Mouse (Mus musculus) thymus, adult 2 months (tissue): ENCODE data around the gene Hist2h2bb. TPM values are rescaled to one million over a fixed set of nuclear protein-coding genes. Genes with fewer than 3 reads are reported as not detected.
A peak's percentile ranks its signal among the peaks of the same experiment; 100 is the strongest.

Experiments
- DNase-seq: peaks from one replicate; pipeline ENCODE4 v3.0.0; 2021
- H3K27ac ChIP-seq: fragments of 200-500 bp; 2 replicates; pipeline ENCODE4 v1.5.1; 2012; ENCODE audit warnings: low read length, control low read depth; ENCODE audit not compliant: control insufficient read depth, insufficient read depth
- H3K27me3 ChIP-seq: fragments of 200-500 bp; 2 replicates; pipeline ENCODE4 v1.6.1; 2012; ENCODE audit warnings: mild to moderate bottlenecking, low read length, moderate library complexity, mixed read lengths; ENCODE audit not compliant: control insufficient read depth, insufficient read depth
- H3K36me3 ChIP-seq: fragments of 200-500 bp; 2 replicates; pipeline ENCODE4 v1.6.1; 2012; ENCODE audit warnings: mild to moderate bottlenecking, low read length, moderate library complexity; ENCODE audit not compliant: control insufficient read depth, insufficient read depth
- H3K4me1 ChIP-seq: fragments of 200-500 bp; replicated peaks from 2 replicates; pipeline ENCODE4 v1.6.1; 2012; ENCODE audit warnings: low read length; ENCODE audit not compliant: control insufficient read depth, insufficient read depth
- H3K4me3 ChIP-seq: fragments of 200-500 bp; 2 replicates; pipeline ENCODE4 v1.5.1; 2012; ENCODE audit warnings: mild to moderate bottlenecking, low read length, control low read depth, moderate library complexity; ENCODE audit not compliant: control insufficient read depth, insufficient read depth
- CTCF ChIP-seq: fragments of 200-500 bp; IDR thresholded peaks from 2 replicates; pipeline ENCODE4 v1.5.1; 2012; ENCODE audit warnings: mild to moderate bottlenecking, control low read depth, low read length, moderate library complexity, borderline replicate concordance; ENCODE audit not compliant: control insufficient read depth, poor library complexity, insufficient read depth; ENCODE audit errors: extremely low read depth
- POLR2A ChIP-seq: fragments of 200-500 bp; IDR thresholded peaks from 2 replicates; pipeline ENCODE4 v1.6.1; 2012; ENCODE audit warnings: mild to moderate bottlenecking, low read length, control low read depth, moderate library complexity; ENCODE audit not compliant: control insufficient read depth, poor library complexity, insufficient read depth; ENCODE audit errors: extremely low read depth
- WGBS: fragments of 180-500 bp; shearing (Covaris S2); methylation state at CpG from one replicate; pipeline ENCODE4 v1.1.7; 2018; 5-methylcytosine and 5-hydroxymethylcytosine counted together
- polyA plus RNA-seq: library from polyadenylated mRNA; depleted of rRNA; stranded (reverse); fragments of >200 nt; gene quantifications from 2 replicates; pipeline ENCODE4 v1.2.3, GENCODE M21; 2012

Hist2h2bb gene
- polyA plus RNA-seq, 1 experiment = 177 TPM

DNA sequence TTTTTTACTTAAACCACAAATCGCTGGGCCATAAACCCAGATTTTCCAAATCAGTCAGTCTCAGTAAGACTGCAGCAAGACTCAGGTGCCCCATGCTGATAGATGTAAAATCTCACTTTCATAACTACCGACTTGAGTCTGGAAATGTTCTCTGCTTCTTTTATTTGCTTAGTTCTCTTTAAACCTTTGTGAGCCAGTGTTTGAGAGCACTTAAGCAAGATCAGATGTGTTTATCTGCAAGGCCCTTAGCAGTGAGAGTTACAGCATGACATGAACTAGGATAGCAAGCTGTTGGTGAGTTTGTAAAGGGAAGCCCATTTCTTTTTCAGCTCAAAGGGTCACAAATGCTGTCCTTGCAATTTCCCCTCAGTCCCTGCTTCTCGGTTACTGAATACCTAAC lies 12.4 kb upstream of the Hist2h2bb start:
- DNase-seq = no peak
- no peaks in the 10 kb centered on the region for H3K27me3 ChIP-seq
- 92% methylated on average over 3 of the region's 3 CpGs for WGBS
- no peaks in the 10 kb centered on the region for H3K36me3 ChIP-seq
- no peak overlapping the region for H3K27ac ChIP-seq
- TF ChIP-seq POLR2A (no peak), CTCF (no peak)
- H3K4me3 ChIP-seq = no peak overlapping the region
- peaks cover 9% of the 10 kb centered on the region for H3K4me1 ChIP-seq

DNA sequence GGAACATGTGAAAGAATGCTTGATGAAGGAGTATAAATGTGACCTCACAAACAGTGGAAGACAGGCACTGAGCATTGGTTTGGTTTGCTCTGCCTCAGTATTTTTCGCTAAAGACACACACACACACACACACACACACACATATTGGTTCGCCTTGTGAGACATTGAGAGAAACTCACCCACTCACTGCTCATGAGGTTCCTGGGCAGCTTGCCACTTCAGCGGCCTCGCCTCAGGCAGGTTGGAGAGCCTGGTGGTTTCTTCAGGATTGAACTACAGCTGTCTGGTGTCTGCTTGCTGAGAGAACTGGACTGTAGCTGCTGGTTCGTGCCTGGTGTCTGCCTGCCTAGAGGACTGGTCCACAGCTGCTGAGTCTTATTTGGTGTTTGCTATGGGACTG lies 9.3 kb upstream of the Hist2h2bb start:
- H3K4me1 ChIP-seq = peaks cover 14% of the 10 kb centered on the region
- no peaks in the 10 kb centered on the region for H3K36me3 ChIP-seq
- 97% methylated on average over 5 of the region's 5 CpGs for WGBS
- no peak for DNase-seq
- no peak overlapping the region for H3K4me3 ChIP-seq
- H3K27ac ChIP-seq = no peak overlapping the region
- no peaks in the 10 kb centered on the region for H3K27me3 ChIP-seq
- TF ChIP-seq CTCF (no peak), POLR2A (no peak)

DNA sequence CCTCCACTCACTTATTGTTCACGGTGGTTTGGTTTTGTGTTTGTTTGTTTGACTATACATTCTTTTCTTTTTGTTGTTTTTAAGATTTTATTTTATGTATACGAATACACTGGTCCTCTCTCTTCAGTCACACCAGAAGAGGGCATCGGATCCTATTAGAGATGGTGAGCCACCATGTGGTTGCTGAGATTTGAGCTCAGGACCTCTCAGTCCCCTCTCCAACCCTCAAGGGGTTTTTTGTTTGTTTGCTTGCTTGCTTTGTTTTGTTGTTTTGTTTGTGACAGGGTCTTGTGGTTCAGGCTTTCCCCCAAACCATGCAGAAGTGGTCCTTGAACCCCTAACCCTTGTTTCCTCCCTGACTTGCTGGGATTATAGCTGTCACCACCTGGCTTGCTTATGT lies 7.9 kb upstream of the Hist2h2bb start:
- no peak overlapping the region for H3K4me3 ChIP-seq
- 56% methylated on average over 3 of the region's 3 CpGs for WGBS

DNA sequence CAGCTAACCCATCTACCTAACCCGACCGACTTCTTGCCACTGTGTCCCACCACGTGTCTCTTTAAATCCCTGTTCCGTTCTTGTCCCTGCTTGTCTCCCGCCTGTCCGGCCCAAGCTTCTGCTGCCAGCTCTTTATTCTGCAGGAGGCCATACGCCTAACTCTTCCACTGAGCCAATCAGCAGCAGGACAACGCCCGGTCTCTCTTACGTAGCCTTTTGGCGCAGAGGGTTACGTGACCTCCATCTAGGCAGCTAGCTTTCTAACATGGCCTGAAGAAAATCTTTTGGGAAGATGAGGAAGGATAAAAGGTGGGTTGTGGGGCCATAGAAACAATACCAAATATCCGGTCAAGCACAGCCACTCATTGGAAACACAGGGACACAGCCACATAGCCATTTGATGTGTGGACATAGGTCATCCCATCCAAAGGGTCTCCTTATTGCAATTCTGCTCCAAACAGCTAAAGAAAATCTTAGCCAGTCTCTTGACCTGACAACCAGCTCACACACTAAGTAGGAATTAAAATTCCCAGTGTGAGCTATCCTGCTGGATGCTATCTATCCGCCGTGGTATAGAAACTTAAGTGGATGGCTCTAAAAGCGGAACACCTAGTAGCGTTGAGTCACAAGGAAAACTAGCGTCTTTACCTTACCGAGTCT lies 7.2 kb upstream of the Hist2h2bb start:
- H3K36me3 ChIP-seq = no peaks in the 10 kb centered on the region
- TF ChIP-seq CTCF = no peak
- no peak for TF ChIP-seq POLR2A
- H3K4me3 ChIP-seq = peak overlapping the region; percentile 58
- H3K27ac ChIP-seq = peak overlapping the region; percentile 76
- DNase-seq = peak; percentile 53
- under 1% methylated on average over 19 of the region's 19 CpGs for WGBS
- peaks cover 12% of the 10 kb centered on the region for H3K4me1 ChIP-seq
- no peaks in the 10 kb centered on the region for H3K27me3 ChIP-seq

More for the DNA sequence above, 7.9 kb upstream of the Hist2h2bb start:
- H3K4me1 ChIP-seq = peaks cover 12% of the 10 kb centered on the region
- no peaks in the 10 kb centered on the region for H3K27me3 ChIP-seq
- TF ChIP-seq CTCF = no peak
- no peak for TF ChIP-seq POLR2A
- no peak for DNase-seq
- H3K36me3 ChIP-seq = no peaks in the 10 kb centered on the region
- H3K27ac ChIP-seq = no peak overlapping the region

DNA sequence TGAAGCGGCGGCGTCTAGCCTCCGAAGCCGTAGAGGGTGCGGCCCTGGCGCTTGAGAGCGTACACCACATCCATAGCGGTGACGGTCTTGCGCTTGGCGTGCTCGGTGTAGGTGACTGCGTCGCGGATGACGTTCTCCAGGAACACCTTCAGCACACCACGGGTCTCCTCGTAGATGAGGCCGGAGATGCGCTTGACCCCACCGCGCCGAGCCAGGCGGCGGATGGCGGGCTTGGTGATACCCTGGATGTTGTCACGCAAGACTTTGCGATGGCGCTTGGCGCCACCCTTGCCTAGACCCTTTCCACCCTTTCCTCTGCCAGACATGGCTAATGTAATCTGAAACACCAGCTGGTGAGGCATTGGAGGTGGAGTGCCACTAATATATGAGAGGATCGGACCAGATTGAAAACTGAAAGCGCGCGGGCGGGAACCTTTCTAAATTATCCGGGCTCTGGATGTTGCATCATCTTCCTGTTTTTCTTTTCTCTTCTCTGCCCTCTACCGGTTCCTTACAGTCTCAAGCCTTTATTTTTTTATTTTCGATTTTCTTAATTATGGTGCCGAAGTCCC lies 6.5 kb upstream of the Hist2h2bb start, which contains the start of gene Hist2h4:
TSS of gene Hist2h4 (minus strand) at position 333 of the 572 bp plus-strand sequence.
- peak within 1 kb of the TSS; percentile 75 for H3K4me3 ChIP-seq
- WGBS = under 1% methylated on average over 40 of the region's 40 CpGs
- H3K4me1 ChIP-seq = peaks cover 15% of the 10 kb centered on the region
- TF ChIP-seq CTCF (no peak), POLR2A (peak; percentile 92)
- peak within 1 kb of the TSS; percentile 94 for H3K27ac ChIP-seq
- H3K36me3 ChIP-seq = no peaks in the 10 kb centered on the region
- H3K27me3 ChIP-seq = no peaks in the 10 kb centered on the region
- peak; percentile 92 for DNase-seq

DNA sequence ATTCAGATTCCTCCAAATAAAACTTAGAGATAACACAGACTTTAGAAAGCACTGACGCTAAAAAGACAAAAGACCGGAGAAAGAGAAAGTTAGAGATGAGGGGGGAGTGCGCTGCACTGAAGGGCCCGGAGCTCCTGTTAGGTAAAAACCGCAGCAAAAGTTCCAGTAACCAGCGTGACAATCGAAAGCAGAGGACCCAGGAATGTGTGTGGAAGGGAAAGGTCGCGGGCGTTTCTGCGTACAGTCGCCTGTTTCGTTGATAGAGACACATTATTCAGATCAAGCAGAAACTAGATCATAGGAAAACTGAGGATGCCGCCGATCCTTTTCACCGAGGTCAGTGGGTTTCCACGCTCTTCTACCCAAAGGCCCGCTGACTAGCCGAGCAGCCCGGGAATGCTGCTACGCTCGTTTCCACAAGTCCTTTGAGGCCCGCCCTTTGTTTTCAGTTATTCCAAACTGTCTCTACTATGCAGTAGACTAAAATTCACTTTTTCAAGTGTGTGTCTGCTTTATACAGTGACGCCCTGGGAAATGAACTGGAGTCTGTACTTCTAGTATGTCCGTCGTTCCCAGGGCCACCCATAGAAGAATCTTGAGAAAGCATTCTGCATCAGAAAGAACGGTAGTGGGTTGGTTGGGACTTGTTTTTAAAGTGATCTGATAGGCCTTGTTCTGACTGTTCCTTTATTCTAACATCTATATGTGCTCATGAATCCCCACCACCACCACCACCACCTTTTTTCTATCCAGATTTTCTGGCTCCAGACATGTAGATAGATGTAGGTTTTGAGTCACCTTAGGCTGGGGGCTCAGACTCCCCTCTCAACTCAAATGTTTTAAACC lies 5.8 kb upstream of the Hist2h2bb start:
- Histone ChIP-seq H3K4me1 (peaks cover 15% of the 10 kb centered on the region), H3K27ac (peak overlapping the region; percentile 94), H3K36me3 (no peaks in the 10 kb centered on the region), H3K4me3 (peak overlapping the region; percentile 75), H3K27me3 (no peaks in the 10 kb centered on the region)
- WGBS = 2% methylated on average over 27 of the region's 27 CpGs
- DNase-seq = peak; percentile 54
- TF ChIP-seq CTCF (no peak), POLR2A (no peak)
